Comparison of ENCODE assay signal across 23 mouse cellular contexts in genomic region chr13:56369600-56369999, GRCm38 (mm10). TPM values are rescaled to one million over a fixed set of nuclear protein-coding genes. Genes with fewer than 3 reads are reported as not detected.
"Had no signal": no experiment of that assay in that cellular context is flagged by ENCODE, and none has a peak within 500 bp of the region (broad histone marks: within the 10 kb centered on the region; RNA-seq: fewer than 3 reads in every experiment).

No protein-coding gene starts in this region.

- H3K36me3 ChIP-seq: neural tube, embryonic 13.5 days; neural tube, embryonic 15.5 days; stomach, embryonic 15.5 days had no signal

- H3K27ac ChIP-seq: neural tube, embryonic 13.5 days; neural tube, embryonic 15.5 days; stomach, embryonic 15.5 days; stomach, postnatal 0 days had no signal

- H3K9ac ChIP-seq: neural tube, embryonic 13.5 days; neural tube, embryonic 15.5 days; stomach, embryonic 15.5 days had no signal

- H3K27me3 ChIP-seq: neural tube, embryonic 13.5 days; neural tube, embryonic 15.5 days; stomach, embryonic 15.5 days had no signal

- H3K4me3 ChIP-seq: neural tube, embryonic 13.5 days; neural tube, embryonic 15.5 days; stomach, embryonic 15.5 days had no signal

- H3K9me3 ChIP-seq: neural tube, embryonic 13.5 days; neural tube, embryonic 15.5 days; stomach, embryonic 15.5 days had no signal

- DNase-seq: retina, postnatal 1 day; right cerebral cortex, adult 18-20 months; right cerebral cortex, postnatal 14 days; right cerebral cortex, postnatal 25 days; right cerebral cortex, postnatal 4 days; spleen, adult 18-20 months; thymus, adult 18-20 months; thymus, adult 2 months; thymus, postnatal 14 days; thymus, postnatal 25 days; thymus, postnatal 36 days; thymus, postnatal 4 days had no signal

- H3K4me1 ChIP-seq: neural tube, embryonic 13.5 days; neural tube, embryonic 15.5 days; stomach, embryonic 15.5 days had no signal

- H3K4me2 ChIP-seq: neural tube, embryonic 13.5 days; neural tube, embryonic 15.5 days; stomach, embryonic 15.5 days had no signal

RNA-seq across cellular contexts. Expression of gene Gm3045, which starts 56.8 kb away (rescaled TPM):
- total RNA-seq: neutrophil, adult 5-6 weeks had no signal
- polyA plus RNA-seq: neural tube, embryonic 13.5 days; neural tube, embryonic 14.5 days; neural tube, embryonic 15.5 days; small intestine, adult 2 months; spleen, adult 2 months; stomach, embryonic 14.5 days; stomach, embryonic 15.5 days; stomach, embryonic 16.5 days; stomach, postnatal 0 days; thymus, adult 2 months; thymus, postnatal 0 days had no signal
